Mouse (Mus musculus): Measurements from ENCODE around the gene Coq2. TPM values are rescaled to one million over a fixed set of nuclear protein-coding genes. Genes with fewer than 3 reads are reported as not detected.

Gene Coq2
- polyA plus RNA-seq, 1 experiment from 2014 or later: 67.9 TPM

DNA sequence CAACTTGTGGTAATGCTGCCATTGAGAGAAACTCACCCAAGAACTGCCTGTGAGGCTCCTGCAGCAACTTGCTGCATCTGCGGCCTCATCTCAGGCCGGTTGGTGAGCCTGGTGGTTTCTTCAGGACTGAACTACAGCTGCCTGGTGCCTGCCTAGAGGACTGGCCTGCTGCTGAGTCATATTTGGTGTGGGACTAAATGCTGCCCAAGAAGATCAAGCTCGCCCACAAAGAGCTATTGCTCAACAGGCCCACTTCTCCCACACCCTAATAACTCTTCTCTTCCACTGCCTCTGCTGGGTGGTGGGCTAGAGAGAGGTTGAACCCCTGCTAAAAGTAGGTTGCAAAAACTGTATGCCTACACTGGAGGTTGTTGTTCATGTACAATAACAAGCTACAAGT, 27.4 kb upstream of the Coq2 start:
- Histone ChIP-seq H3K27ac (ENCODE audit: low read length) (no peak overlapping the region), H3K9me3 (ENCODE audit: control insufficient read depth, low read depth, low read length) (no peaks in the 10 kb centered on the region), H3K27me3 (ENCODE audit: control insufficient read depth, insufficient read depth, low read length) (no peaks in the 10 kb centered on the region), H3K4me3 (ENCODE audit: low read depth, low read length) (no peak overlapping the region), H3K4me2 (replicated peaks; ENCODE audit: low read depth, low read length) (no peak overlapping the region), H3K4me1 (ENCODE audit: control insufficient read depth, insufficient read depth, low read length) (no peaks in the 10 kb centered on the region), H3K9ac (replicated peaks; ENCODE audit: low read depth, low read length) (no peak overlapping the region), H3K36me3 (ENCODE audit: control insufficient read depth, insufficient read depth, low read length) (no peaks in the 10 kb centered on the region)
- ATAC-seq (ENCODE audit: insufficient number of reproducible peaks, insufficient read depth, low FRiP score, low read depth): no peak
- 91% methylated on average over 3 of the region's 3 CpGs for WGBS

DNA sequence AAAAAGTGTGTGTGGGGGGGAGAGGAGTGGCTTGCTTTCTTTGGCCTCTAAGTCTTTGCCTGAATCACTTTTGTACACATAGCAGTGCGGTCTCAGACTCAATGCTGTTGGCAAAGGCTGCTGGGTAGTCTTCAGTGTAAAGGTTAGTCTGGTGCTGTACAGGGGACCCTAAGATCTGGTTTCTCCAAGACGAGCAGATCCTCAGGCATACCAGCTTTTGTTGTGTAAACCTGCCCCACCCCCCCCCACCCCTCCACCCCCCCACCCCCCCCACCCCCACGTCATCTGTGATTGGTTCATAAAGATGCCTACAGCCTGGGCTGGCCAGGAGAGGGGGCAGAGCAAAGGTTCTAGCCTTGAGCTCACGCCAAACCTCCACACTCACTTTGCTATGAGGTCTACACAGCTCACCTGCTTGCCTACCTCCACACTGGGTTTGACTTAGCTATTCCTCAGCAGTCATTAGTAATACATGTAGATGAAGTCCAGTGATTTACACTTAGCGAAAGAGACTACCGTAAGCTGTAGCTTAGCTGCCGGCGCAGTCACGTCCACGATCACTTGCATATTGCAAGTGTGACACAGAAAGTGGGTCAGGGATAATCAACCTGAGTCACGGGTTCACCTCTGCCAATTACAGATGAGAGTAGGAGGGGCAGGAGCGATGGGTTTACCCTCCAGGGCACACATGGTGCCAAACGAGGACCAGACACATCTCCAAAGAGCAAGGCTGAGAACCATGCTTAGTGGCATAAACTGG, 26.1 kb upstream of the Coq2 start:
- Histone ChIP-seq H3K9ac (replicated peaks; ENCODE audit: low read depth, low read length) (no peak overlapping the region), H3K9me3 (ENCODE audit: control insufficient read depth, low read depth, low read length) (no peaks in the 10 kb centered on the region), H3K27ac (ENCODE audit: low read length) (no peak overlapping the region), H3K4me1 (ENCODE audit: control insufficient read depth, insufficient read depth, low read length) (no peaks in the 10 kb centered on the region), H3K4me3 (ENCODE audit: low read depth, low read length) (no peak overlapping the region), H3K27me3 (ENCODE audit: control insufficient read depth, insufficient read depth, low read length) (no peaks in the 10 kb centered on the region), H3K4me2 (replicated peaks; ENCODE audit: low read depth, low read length) (no peak overlapping the region), H3K36me3 (ENCODE audit: control insufficient read depth, insufficient read depth, low read length) (no peaks in the 10 kb centered on the region)
- WGBS: 85% methylated on average over 13 of the region's 13 CpGs
- no peak for ATAC-seq (ENCODE audit: insufficient number of reproducible peaks, insufficient read depth, low FRiP score, low read depth)

DNA sequence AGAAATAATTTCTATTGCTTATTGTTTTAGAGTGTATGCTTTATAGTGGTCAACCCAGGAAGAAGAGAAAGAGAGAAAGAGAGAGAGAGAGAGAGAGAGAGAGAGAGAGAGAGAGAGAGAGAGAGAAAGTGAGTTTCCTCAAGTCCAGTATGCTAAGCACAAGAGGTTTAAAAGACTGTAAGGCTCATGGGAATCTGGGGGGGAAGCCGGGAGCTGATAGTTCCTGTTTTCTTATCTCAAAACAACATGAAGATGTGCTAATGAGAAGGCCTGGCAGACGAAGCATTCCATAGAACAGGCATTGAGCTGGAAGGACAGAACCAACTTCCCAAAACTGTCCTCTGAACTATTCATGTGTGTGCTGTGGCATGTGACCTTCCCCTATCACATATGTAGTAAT, 22.9 kb upstream of the Coq2 start:
- H3K27me3 ChIP-seq (ENCODE audit: control insufficient read depth, insufficient read depth, low read length): no peaks in the 10 kb centered on the region
- 66% methylated on average over 2 of the region's 2 CpGs for WGBS
- no peaks in the 10 kb centered on the region for H3K36me3 ChIP-seq (ENCODE audit: control insufficient read depth, insufficient read depth, low read length)
- H3K4me2 ChIP-seq (replicated peaks; ENCODE audit: low read depth, low read length): no peak overlapping the region
- no peaks in the 10 kb centered on the region for H3K4me1 ChIP-seq (ENCODE audit: control insufficient read depth, insufficient read depth, low read length)
- H3K9me3 ChIP-seq (ENCODE audit: control insufficient read depth, low read depth, low read length): no peaks in the 10 kb centered on the region
- ATAC-seq (ENCODE audit: insufficient number of reproducible peaks, insufficient read depth, low FRiP score, low read depth): no peak
- no peak overlapping the region for H3K9ac ChIP-seq (replicated peaks; ENCODE audit: low read depth, low read length)
- H3K27ac ChIP-seq (ENCODE audit: low read length): no peak overlapping the region
- no peak overlapping the region for H3K4me3 ChIP-seq (ENCODE audit: low read depth, low read length)

DNA sequence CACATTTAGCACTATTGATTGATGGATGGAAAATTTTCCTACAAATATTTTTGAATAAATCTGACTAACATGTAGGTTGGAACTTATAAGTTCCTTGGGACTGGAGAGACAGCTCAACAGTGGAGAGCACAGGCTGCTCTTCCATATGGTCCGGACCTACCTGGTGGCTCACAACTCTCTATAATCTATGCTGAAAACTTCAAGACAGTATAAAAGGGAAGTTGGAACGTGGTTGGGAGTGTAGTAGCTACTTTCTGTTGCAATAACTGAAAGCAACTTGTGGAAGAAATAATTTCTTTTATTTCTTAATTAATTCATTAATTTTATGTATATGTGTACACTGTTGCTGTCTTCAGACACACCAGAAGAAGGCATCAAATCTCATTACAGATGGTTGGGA, 22.5 kb upstream of the Coq2 start:
- Histone ChIP-seq H3K4me2 (replicated peaks; ENCODE audit: low read depth, low read length) (no peak overlapping the region), H3K36me3 (ENCODE audit: control insufficient read depth, insufficient read depth, low read length) (no peaks in the 10 kb centered on the region), H3K9ac (replicated peaks; ENCODE audit: low read depth, low read length) (no peak overlapping the region), H3K27me3 (ENCODE audit: control insufficient read depth, insufficient read depth, low read length) (no peaks in the 10 kb centered on the region), H3K4me3 (ENCODE audit: low read depth, low read length) (no peak overlapping the region), H3K27ac (ENCODE audit: low read length) (no peak overlapping the region), H3K4me1 (ENCODE audit: control insufficient read depth, insufficient read depth, low read length) (no peaks in the 10 kb centered on the region), H3K9me3 (ENCODE audit: control insufficient read depth, low read depth, low read length) (no peaks in the 10 kb centered on the region)
- no peak for ATAC-seq (ENCODE audit: insufficient number of reproducible peaks, insufficient read depth, low FRiP score, low read depth)
- WGBS: 75% methylated on average over 2 of the region's 2 CpGs

DNA sequence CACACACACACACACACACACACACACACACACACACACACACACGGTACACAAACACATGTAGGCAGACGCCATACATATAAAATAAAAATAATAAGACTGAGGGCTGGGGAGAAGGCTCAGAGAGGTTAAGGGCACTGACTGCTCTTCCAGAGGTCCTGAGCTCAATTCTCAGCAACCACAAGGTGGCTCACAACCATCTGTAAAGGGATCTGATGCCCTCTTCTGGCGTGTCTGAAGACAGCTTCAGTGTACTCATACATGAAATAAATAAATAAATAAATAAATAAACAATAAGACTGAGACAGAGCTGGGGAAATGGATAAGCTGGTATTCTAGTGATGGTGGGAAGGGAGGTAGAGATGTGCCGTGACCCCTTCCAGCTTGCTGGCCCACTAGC, 10.7 kb upstream of the Coq2 start:
- Histone ChIP-seq H3K36me3 (ENCODE audit: control insufficient read depth, insufficient read depth, low read length) (no peaks in the 10 kb centered on the region), H3K4me2 (replicated peaks; ENCODE audit: low read depth, low read length) (no peak overlapping the region), H3K27ac (ENCODE audit: low read length) (no peak overlapping the region), H3K4me3 (ENCODE audit: low read depth, low read length) (no peak overlapping the region), H3K9me3 (ENCODE audit: control insufficient read depth, low read depth, low read length) (no peaks in the 10 kb centered on the region), H3K27me3 (ENCODE audit: control insufficient read depth, insufficient read depth, low read length) (no peaks in the 10 kb centered on the region), H3K9ac (replicated peaks; ENCODE audit: low read depth, low read length) (no peak overlapping the region), H3K4me1 (ENCODE audit: control insufficient read depth, insufficient read depth, low read length) (no peaks in the 10 kb centered on the region)
- no peak for ATAC-seq (ENCODE audit: insufficient number of reproducible peaks, insufficient read depth, low FRiP score, low read depth)
- WGBS: 71% methylated on average over 4 of the region's 4 CpGs

DNA sequence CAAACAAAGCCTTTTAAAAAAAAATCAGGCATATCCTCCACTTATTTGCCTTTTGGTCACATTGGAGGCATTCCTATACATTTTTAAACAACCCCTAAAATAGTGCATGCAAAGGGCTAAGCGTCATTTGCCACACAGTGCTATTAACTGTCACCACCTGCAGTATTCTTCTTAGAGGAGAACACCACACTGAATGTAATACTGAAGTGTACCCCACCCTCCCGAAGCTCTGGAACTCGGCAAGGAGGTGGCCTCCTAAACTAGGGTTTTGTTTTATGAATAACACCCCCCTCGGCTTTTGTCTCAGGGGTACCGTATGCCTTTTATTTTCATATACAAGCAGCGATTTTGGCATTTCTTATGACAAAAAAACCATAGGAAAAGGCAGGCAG, 5.6 kb upstream of the Coq2 start:
- whole genome bisulfite sequencing: 81% methylated on average over 6 of the region's 6 CpGs
- ATAC-seq (ENCODE audit: insufficient number of reproducible peaks, insufficient read depth, low FRiP score, low read depth): no peak
- Histone ChIP-seq H3K36me3 (ENCODE audit: control insufficient read depth, insufficient read depth, low read length) (no peaks in the 10 kb centered on the region), H3K27ac (ENCODE audit: low read length) (no peak overlapping the region), H3K4me3 (ENCODE audit: low read depth, low read length) (no peak overlapping the region), H3K4me1 (ENCODE audit: control insufficient read depth, insufficient read depth, low read length) (no peaks in the 10 kb centered on the region), H3K27me3 (ENCODE audit: control insufficient read depth, insufficient read depth, low read length) (no peaks in the 10 kb centered on the region), H3K9me3 (ENCODE audit: control insufficient read depth, low read depth, low read length) (no peaks in the 10 kb centered on the region), H3K4me2 (replicated peaks; ENCODE audit: low read depth, low read length) (no peak overlapping the region), H3K9ac (replicated peaks; ENCODE audit: low read depth, low read length) (no peak overlapping the region)

DNA sequence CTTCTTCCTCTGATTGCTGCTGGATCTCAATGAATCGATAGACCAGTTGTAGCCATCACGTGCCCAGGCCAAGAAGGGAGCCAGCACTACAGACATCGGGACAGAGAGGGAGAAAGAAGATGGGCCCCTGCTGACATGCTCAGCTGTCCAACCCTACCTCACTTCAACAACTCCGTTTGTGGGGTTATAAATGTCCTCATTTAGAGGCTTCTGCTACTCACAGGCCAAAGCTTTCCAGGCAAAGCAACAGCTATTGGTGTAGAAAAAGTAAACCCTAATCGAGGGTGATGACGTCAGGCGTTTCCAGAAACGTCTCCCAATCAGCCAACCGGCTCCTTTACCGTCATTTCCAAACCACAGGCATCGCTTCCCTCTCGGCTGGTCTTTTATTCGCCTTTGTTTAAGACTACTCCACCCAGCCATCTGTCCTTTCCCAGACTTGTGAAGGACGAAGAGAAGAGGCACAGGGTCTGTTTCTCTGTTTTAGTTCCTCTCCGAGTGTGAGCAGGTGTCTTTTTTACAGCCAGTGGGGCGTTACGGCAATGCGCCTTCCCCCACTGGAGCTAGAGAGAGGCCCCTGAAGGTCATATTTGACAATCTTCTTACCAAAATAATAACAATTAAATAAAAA, 5.1 kb upstream of the Coq2 start:
- ATAC-seq (ENCODE audit: insufficient number of reproducible peaks, insufficient read depth, low FRiP score, low read depth): no peak
- no peaks in the 10 kb centered on the region for H3K4me1 ChIP-seq (ENCODE audit: control insufficient read depth, insufficient read depth, low read length)
- no peak overlapping the region for H3K4me2 ChIP-seq (replicated peaks; ENCODE audit: low read depth, low read length)
- H3K27ac ChIP-seq (ENCODE audit: low read length): no peak overlapping the region
- H3K9me3 ChIP-seq (ENCODE audit: control insufficient read depth, low read depth, low read length): no peaks in the 10 kb centered on the region
- H3K36me3 ChIP-seq (ENCODE audit: control insufficient read depth, insufficient read depth, low read length): no peaks in the 10 kb centered on the region
- H3K4me3 ChIP-seq (ENCODE audit: low read depth, low read length): no peak overlapping the region
- no peaks in the 10 kb centered on the region for H3K27me3 ChIP-seq (ENCODE audit: control insufficient read depth, insufficient read depth, low read length)
- no peak overlapping the region for H3K9ac ChIP-seq (replicated peaks; ENCODE audit: low read depth, low read length)
- WGBS: 70% methylated on average over 18 of the region's 18 CpGs

DNA sequence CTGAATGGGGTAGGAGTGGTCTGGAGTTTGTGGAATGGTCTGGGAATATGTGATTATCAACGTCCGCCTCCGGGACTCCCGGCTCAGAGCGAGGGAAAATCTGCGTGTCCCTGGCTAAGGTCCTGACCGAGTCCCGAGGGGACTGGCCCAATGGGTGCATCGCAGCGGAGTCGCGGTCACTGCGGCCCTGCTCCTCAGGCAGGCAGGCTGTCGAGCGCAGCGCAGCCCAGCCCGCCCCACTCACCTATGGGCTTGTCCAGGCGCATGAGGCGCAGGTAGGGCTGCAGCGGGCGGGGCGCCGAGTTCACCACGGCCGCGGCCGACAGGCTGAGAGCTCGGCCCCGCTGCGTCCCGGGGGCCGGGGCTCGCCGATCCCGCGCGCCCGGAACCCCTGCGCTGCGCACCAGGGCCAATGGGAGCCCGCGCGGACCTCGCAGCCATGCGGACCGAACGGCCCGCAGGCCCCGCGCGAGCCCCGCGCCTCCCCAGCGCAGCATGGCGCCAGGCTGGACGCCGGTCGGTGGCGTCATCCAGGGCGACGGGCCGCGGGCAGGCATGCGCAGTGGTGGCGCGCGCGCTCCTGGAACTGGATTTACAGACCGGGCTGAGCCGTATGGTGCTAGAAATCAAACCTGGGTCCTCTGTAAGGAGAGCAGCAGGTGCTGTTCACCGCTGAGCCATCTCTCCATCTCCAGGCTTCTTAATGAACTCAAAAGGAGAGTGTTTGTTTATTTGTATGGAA, 1.0 kb downstream of the Coq2 start:
- peak overlapping the region; percentile 74 for H3K27ac ChIP-seq (ENCODE audit: low read length)

More for the DNA sequence above, 1.0 kb downstream of the Coq2 start:
- under 1% methylated on average over 71 of the region's 71 CpGs for WGBS
- H3K27me3 ChIP-seq (ENCODE audit: control insufficient read depth, insufficient read depth, low read length): no peaks in the 10 kb centered on the region
- peak overlapping the region; percentile 87 for H3K9ac ChIP-seq (replicated peaks; ENCODE audit: low read depth, low read length)
- peaks cover 13% of the 10 kb centered on the region; the same call in 1 of the 2 replicates for H3K4me1 ChIP-seq (ENCODE audit: control insufficient read depth, insufficient read depth, low read length)
- H3K4me2 ChIP-seq (replicated peaks; ENCODE audit: low read depth, low read length): peak overlapping the region; percentile 71
- peak; percentile 93 for ATAC-seq (ENCODE audit: insufficient number of reproducible peaks, insufficient read depth, low FRiP score, low read depth)
- H3K4me3 ChIP-seq (ENCODE audit: low read depth, low read length): peak overlapping the region; percentile 80
- H3K9me3 ChIP-seq (ENCODE audit: control insufficient read depth, low read depth, low read length): no peaks in the 10 kb centered on the region
- H3K36me3 ChIP-seq (ENCODE audit: control insufficient read depth, insufficient read depth, low read length): peaks cover 10% of the 10 kb centered on the region; the same call in 1 of the 2 replicates

All from stomach, embryonic 14.5 days (tissue).